Mouse (Mus musculus) telencephalon, adult 2 months (tissue): ENCODE data around the gene Trim41.
"Not testable (repeated sequence)": the region's sequence is repeated elsewhere in the genome, so short reads cannot be mapped to it uniquely, and the experiment has no call there.

Experiments used
- DNase-seq: peaks from one replicate; pipeline ENCODE4 v3.0.0-alpha.2; 2011; ENCODE audit warnings: low read depth, low spot score

Gene Trim41

GRCm38 (mm10) chr11:48837310-48838180 lies 20.4 kb upstream of the Trim41 start:
- DNase-seq = no peak

DNA sequence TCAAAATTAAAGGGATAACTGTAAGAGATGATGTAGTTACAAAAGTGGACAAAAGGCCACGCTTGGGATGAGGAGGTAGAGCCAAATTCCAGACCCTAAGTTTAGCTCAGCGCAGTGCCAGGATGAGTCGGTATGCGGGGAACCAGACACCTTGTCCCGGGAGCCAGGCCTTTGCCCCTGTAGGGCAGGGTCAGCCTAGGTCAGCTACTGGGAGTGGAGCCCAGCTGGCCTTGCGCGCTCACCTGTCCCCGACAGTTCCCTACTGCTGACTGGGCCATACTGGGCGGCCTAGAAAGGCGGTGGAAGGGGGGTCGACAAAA lies 19.8 kb upstream of the Trim41 start:
- DNase-seq = no peak

DNA sequence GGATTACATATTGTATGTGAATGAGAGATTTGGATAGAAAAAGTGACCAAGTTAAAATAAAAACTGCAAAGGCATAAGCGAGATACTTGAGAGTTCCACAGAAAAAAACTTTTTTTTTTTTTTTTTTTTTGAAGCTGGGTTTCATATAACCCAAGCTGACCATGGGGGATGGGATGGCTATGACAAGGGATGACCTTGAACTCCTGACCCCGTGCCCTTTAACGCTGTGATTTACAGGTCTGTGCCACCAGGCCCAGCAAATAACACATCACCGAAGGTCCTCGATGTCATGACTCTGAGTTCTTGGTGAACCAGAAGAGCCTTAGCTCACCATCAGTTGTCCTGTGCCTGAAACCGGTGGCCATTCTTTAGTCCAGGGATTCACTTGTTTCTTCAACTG lies 18.8 kb upstream of the Trim41 start:
- DNase-seq = no peak

GRCm38 (mm10) chr11:48833731-48834639 lies 16.8 kb upstream of the Trim41 start:
- no peak for DNase-seq

GRCm38 (mm10) chr11:48833078-48833730 lies 16.1 kb upstream of the Trim41 start:
- no peak for DNase-seq

DNA sequence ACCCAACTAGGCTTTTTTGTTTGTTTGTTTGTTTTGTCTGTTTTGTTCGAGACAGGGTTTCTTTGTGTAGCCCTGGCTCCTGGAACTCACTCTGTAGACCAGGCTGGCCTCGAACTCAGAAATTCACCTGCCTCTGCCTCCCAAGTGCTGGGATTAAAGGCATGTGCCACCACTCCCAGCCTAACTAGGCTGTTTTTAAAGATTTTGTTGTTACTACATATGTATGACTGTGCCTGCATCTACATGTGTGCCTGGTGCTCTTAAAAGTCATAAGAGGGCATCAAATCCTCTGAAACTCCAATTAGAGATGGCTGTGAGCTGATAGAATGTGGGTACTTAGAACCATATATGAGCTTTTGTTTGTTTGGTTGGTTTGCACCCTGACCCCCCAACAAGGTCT lies 14.1 kb upstream of the Trim41 start:
- no peak for DNase-seq

GRCm38 (mm10) chr11:48830279-48830678 lies 13.1 kb upstream of the Trim41 start:
- DNase-seq = no peak

GRCm38 (mm10) chr11:48827926-48828325 lies 10.8 kb upstream of the Trim41 start:
- no peak for DNase-seq

GRCm38 (mm10) chr11:48826752-48827096 lies 9.6 kb upstream of the Trim41 start:
- DNase-seq = no peak

- not testable (repeated sequence) for DNase-seq
Observed at GRCm38 (mm10) chr11:48825979-48826751, 9.0 kb upstream of the Trim41 start, which contains the start of the genes Trim7 and Gm12184. TSS of gene Trim7 (plus strand) at chr11:48826140. TSS of gene Gm12184 (minus strand) at chr11:48826655.

GRCm38 (mm10) chr11:48824311-48824830 lies 7.2 kb upstream of the Trim41 start:
- DNase-seq = no peak

DNA sequence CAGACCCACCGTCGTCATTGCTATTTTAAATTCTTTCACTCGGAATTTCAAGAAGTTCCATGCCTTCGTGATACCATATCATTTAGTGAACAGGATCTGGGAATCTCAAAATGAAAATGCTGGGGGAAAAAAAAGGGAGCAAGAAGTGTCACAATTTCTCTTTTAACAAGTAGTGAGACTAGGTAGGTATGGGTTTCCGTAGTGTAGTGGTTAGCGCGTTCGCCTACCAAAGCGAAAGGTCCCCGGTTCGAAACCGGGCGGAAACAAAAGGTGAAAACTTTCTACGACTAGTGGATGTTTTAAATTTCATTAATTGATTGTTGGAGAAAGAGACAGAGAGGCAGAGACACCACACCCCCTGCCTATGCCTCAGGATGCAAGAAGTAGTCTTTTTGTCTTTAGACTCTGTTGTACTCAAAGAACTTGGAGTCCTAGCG lies 6.4 kb upstream of the Trim41 start:
- DNase-seq = no peak

DNA sequence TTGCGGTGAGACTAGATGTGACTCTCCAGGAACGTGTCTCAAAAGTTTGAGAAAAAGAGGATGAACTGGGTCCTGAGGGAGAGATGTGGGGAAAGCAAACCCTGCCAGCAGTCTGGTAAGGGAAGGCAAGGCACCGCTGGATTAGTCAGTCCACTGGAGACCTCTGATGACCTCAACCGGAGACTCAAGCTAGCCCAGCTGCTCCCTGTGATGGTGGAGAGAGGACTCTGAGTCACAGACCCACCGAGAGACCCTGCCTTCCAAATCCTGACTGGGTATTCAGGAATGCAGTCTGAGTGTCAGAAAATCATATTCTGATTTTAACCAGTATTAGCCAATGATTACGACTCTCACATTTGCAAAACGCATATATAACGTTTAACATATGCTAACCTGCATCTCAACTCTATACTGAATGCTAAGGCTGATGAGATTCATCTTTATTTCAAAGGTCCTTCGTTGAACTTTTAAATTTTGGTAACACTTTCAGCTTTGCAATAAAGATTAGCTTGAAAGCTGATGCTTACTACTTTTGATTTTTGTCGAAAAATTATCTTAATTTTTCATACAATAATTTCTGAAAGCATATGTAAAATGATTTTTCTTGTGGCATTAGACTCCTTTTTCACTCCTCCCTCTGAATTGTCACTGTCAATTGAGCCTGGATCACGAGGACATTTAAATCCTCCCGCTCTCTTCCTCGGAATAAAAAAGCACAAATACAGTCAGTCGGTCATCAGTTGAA lies 5.8 kb upstream of the Trim41 start:
- DNase-seq = no peak

- not testable (repeated sequence) for DNase-seq
Observed at GRCm38 (mm10) chr11:48821299-48821698, 4.1 kb upstream of the Trim41 start.

DNA sequence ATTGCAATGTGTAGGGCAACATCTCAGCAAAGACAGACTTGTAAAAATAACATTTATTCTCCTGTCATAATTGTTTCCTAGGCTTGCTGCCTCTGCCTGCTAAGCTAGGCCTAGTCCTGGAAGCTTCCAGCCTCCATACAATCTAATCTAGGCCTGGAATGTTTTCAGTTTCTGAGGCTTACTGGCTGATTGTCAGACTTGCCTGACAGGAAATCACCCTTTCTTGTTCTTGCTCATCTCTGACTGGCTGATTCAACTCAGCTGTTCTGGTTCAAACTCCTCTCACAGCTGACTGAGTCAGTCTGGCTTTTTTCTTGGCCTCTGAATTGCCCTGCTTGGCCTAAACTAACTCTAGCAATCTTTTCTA lies 3.1 kb upstream of the Trim41 start:
- no peak for DNase-seq

- DNase-seq = no peak
Observed at GRCm38 (mm10) chr11:48819614-48820307, 2.6 kb upstream of the Trim41 start.

- peak; percentile 94 for DNase-seq
Observed at GRCm38 (mm10) chr11:48818346-48818745, 1.2 kb upstream of the Trim41 start.

- DNase-seq = no peak
Observed at GRCm38 (mm10) chr11:48817794-48818193, 641 bp upstream of the Trim41 start.

- DNase-seq = no peak
Observed at GRCm38 (mm10) chr11:48816281-48816781, 822 bp downstream of the Trim41 start.

DNA sequence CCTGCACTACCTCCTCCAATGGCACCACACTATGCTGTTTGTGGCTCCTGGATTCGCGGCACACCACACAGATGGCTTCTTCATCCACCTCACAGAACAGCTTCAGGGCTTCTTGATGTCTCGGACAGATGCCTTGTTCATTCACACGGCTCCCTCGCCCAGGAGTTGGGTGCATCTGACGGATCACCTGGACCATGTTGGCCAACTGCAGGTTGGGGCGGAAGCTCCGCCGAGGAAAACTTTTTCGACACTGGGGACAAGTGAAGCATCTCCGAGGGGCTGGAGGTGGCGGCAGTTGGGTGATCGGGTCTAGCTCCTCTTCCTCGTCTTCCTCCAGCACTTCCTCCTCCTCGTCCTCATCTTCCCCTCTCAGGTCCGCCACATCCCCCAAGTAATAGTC lies 1.3 kb downstream of the Trim41 start:
- no peak for DNase-seq
